Mouse (Mus musculus) ES-E14 (cell line): ENCODE measurements around the gene Ran. TPM values are rescaled to one million over a fixed set of nuclear protein-coding genes. Genes with fewer than 3 reads are reported as not detected.

Experiments used
- DNase-seq: peaks from one replicate; pipeline ENCODE4 v3.0.0-alpha.2; 2013; ENCODE audit warnings: low read depth, low spot score
- H3K27ac ChIP-seq: 2 replicates; pipeline ENCODE4 v1.5.1; 2012; ENCODE audit warnings: low read depth, mild to moderate bottlenecking, low read length, moderate library complexity, mixed read lengths; ENCODE audit not compliant: poor library complexity, insufficient read depth, severe bottlenecking
- H3K36me3 ChIP-seq: 2 replicates; pipeline ENCODE4 v1.6.1; 2012; ENCODE audit warnings: mild to moderate bottlenecking, low read length, moderate library complexity, mixed read lengths; ENCODE audit not compliant: control insufficient read depth, poor library complexity, insufficient read depth, severe bottlenecking
- H3K4me1 ChIP-seq, 2 experiments: fragments of 150-350 bp in 1 of 2; sonication (generic) in 1 of 2; 2 replicates each; pipeline ENCODE4 v1.6.1; 2012; ENCODE audit warnings: low read length in 2 of 2, mild to moderate bottlenecking in 1 of 2, mixed read lengths in 1 of 2; ENCODE audit not compliant: control insufficient read depth in 2 of 2, insufficient read depth in 2 of 2, poor library complexity in 1 of 2
- H3K4me3 ChIP-seq, 2 experiments: fragments of 150-350 bp in 1 of 2; sonication (generic) in 1 of 2; 2 replicates each; pipeline ENCODE4 v1.5.1; 2012; ENCODE audit warnings: low read length in 2 of 2, low read depth in 1 of 2, mild to moderate bottlenecking in 1 of 2, mixed read lengths in 1 of 2; ENCODE audit not compliant: insufficient read depth in 1 of 2, poor library complexity in 1 of 2, severe bottlenecking in 1 of 2
- H3K9ac ChIP-seq: 2 replicates; pipeline ENCODE4 v1.6.1; 2012; ENCODE audit warnings: low read depth, mild to moderate bottlenecking, low read length, mixed read lengths; ENCODE audit not compliant: poor library complexity, insufficient read depth, severe bottlenecking
- H3K9me3 ChIP-seq: fragments of 150-350 bp; sonication (generic); 2 replicates; pipeline ENCODE4 v1.6.1; 2012; ENCODE audit warnings: low read depth, mild to moderate bottlenecking, low read length; ENCODE audit not compliant: control insufficient read depth, insufficient read depth
- CHD2 ChIP-seq: IDR thresholded peaks from 2 replicates; pipeline ENCODE4 v1.6.1; 2014; ENCODE audit warnings: mild to moderate bottlenecking, low read depth, low read length, inconsistent platforms
- HCFC1 ChIP-seq: IDR thresholded peaks from 2 replicates; pipeline ENCODE4 v1.6.1; 2012; ENCODE audit warnings: low read length, inconsistent platforms, borderline replicate concordance; ENCODE audit not compliant: insufficient read depth
- MAFK ChIP-seq: IDR thresholded peaks from 2 replicates; pipeline ENCODE4 v1.6.1; 2014; ENCODE audit warnings: mild to moderate bottlenecking, low read depth, low read length, inconsistent platforms; ENCODE audit not compliant: insufficient read depth
- ZC3H11A ChIP-seq: IDR thresholded peaks from 2 replicates; pipeline ENCODE4 v1.6.1; 2012; ENCODE audit warnings: low read depth, mild to moderate bottlenecking, inconsistent platforms, low read length, borderline replicate concordance
- ZNF384 ChIP-seq: IDR thresholded peaks from 2 replicates; pipeline ENCODE4 v1.6.1; 2012; ENCODE audit warnings: low read depth, low read length, inconsistent platforms
- in situ Hi-C, 2 experiments: fragments of 600-800 bp; cut with MboI; formaldehyde crosslinking; loops; one replicate each; pipeline ENCODE4 v1.15.1; 2025; ENCODE audit warnings: low sequenced_read_pairs in 2 of 2, inconsistent platforms in 1 of 2; ENCODE audit not compliant: unreplicated experiment in 2 of 2
- total RNA-seq: library from RNA; depleted of rRNA; stranded (reverse); fragments of 300-350 nt; gene quantifications from 2 replicates; pipeline ENCODE4 v1.2.3, GENCODE M21; 2012

Gene Ran
- total RNA-seq, 1 experiment: 877 TPM

DNA sequence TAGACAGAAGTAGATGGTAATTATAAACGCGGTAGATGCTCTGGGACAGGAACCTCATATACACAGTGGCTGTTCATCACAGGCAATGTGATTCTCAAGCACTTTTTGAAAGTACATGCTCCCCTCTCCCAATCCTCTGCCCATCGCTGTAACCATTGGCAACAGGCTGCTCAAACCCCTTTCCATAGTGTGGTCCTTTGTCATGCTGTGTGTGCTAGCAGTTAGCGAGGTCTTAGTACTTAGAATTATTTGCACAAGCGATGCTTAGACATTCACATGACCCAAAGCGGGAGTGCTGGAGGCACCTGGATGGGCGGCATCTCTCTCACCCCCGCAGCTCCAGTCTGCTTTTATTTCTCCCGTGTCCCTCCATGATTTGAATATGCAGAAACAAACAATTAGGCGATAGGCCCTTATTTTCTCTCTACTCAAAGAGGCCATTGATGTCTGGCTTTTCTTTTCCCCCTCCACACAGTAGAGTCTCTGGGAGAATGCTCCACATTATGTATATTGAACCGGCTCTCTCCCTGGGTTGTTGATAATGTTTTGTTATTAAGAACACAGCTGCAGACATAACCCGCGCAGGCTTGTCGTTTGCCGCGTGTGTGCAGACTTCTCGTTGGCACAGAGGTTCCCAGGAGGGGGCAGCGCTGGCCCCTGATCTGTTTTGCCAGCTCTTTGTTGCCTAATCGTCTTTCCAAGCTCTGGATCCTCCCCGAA lies 32.9 kb downstream of the Ran start:
- H3K27ac ChIP-seq: no peak overlapping the region
- no peak overlapping the region for H3K9ac ChIP-seq
- DNase-seq: no peak
- H3K9me3 ChIP-seq: no peaks in the 10 kb centered on the region
- no peak for TF ChIP-seq ZNF384
- in situ Hi-C loops: no loop called here
- H3K4me1 ChIP-seq: no peaks in the 10 kb centered on the region; a peak in 1 of 4 replicates
- H3K36me3 ChIP-seq: no peaks in the 10 kb centered on the region
- no peak overlapping the region for H3K4me3 ChIP-seq

DNA sequence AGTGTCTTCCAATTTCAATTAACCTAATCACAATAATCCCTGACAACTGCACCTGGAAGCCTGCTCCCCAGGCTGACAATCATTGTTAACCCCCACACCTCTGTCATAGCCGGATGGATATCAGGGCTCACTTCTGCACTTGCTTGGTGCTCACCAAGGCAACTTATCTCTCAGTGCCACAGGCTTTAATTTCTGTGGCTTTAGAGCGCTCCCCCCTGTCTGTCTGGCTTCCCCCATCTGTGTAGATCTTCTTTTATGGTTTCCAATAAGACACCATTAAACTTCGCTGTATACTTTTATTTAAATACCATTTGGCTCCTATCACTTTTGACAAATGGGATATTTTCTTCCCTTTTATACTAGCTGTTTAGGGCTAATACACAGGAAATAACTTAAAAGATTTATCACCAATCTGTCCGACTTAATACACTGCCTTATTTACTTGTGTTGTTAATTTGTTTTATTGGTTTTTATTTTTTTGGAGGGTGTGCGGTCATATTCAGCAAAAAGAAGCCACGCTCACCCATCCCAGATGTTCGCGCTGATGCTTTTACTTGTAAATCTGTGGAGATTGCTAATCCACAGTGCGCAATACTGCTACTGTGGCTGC lies 34.9 kb downstream of the Ran start:
- no peaks in the 10 kb centered on the region for H3K9me3 ChIP-seq
- no peaks in the 10 kb centered on the region for H3K36me3 ChIP-seq
- no peak for DNase-seq
- no peak overlapping the region for H3K9ac ChIP-seq
- no peaks in the 10 kb centered on the region; a peak in 1 of 4 replicates for H3K4me1 ChIP-seq
- no peak overlapping the region for H3K27ac ChIP-seq
- TF ChIP-seq ZC3H11A (no peak), HCFC1 (no peak), MAFK (no peak)
- in situ Hi-C loops: no loop called here
- no peak overlapping the region for H3K4me3 ChIP-seq

DNA sequence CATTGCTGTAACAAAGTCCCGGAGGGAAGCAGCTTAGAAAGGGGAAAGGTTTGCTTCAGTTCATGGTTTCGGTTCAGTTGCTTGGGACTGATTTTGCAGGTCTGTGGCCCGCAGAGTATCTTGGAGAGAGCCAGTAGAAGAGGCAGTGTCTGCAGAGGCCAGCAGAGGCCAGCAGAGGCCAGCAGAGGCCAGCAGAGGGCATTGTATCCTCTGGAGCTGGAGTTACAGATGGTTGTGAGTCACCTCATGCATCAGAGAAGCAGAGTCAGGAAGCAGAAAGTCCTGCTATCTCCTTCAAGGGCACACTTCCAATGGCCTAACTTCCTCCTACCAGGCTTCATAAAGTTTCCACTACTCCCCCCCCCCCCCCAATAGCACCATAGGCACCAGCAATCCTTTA lies 39.2 kb downstream of the Ran start:
- TF ChIP-seq CHD2 (no peak), ZNF384 (no peak), HCFC1 (no peak), MAFK (no peak), ZC3H11A (no peak)
- Histone ChIP-seq H3K9ac (no peak overlapping the region), H3K9me3 (no peaks in the 10 kb centered on the region), H3K36me3 (no peaks in the 10 kb centered on the region), H3K27ac (no peak overlapping the region), H3K4me3 (no peak overlapping the region), H3K4me1 (peaks cover 0 to 7% of the 10 kb centered on the region in 2 experiments; a peak in 2 of 4 replicates)
- in situ Hi-C loops: no loop called here
- DNase-seq: no peak

DNA sequence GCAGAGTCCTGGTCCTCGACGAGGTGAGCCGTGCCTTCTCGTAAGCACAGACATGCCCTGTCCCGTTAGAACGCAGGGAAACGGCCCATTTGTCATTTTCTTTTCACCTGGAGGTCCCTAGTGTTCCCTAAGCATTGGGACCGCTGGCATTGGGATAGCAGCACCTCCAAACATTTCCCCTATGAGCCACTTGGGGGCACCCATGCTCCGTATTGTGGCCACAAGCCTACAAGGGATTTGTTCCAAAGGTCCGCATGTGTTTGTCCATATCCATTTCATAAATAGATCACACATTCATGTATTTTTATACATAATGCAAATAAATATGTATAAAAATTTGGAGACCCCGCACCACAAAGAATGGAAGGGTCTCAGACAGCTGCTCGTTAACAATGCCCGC lies 41.7 kb downstream of the Ran start:
- Histone ChIP-seq H3K36me3 (no peaks in the 10 kb centered on the region), H3K27ac (no peak overlapping the region), H3K4me1 (peaks cover 5 to 17% of the 10 kb centered on the region in 2 experiments; a peak in 2 of 4 replicates), H3K9ac (no peak overlapping the region), H3K9me3 (no peaks in the 10 kb centered on the region), H3K4me3 (no peak overlapping the region)
- TF ChIP-seq ZC3H11A (peak; percentile 92), ZNF384 (no peak)
- in situ Hi-C loops: loop anchor here (5.0 to 10.0 kb wide), 4 partner anchors 101 to 531 kb away; partner anchors contain the start of gene Mmp17 (in 1 of the 2)
- DNase-seq: peak; percentile 65
